Mouse (Mus musculus) layer of hippocampus, adult 9-10 months (tissue): ENCODE data around the gene Nudc.

Experiments
- DNase-seq: peaks from one replicate; pipeline ENCODE4 v3.0.0; 2022; ENCODE audit warnings: low spot score

The Nudc gene

GRCm38 (mm10) chr4:133489489-133490245, 56.1 kb downstream of the Nudc start:
- DNase-seq: no peak

- DNase-seq: no peak
Observed at GRCm38 (mm10) chr4:133488619-133489392, 57.0 kb downstream of the Nudc start.

- DNase-seq: no peak
Observed at GRCm38 (mm10) chr4:133486673-133487357, 59.0 kb downstream of the Nudc start.

- DNase-seq: no peak
Observed at GRCm38 (mm10) chr4:133485691-133486425, 59.9 kb downstream of the Nudc start.

GRCm38 (mm10) chr4:133484266-133485025, 61.4 kb downstream of the Nudc start:
- DNase-seq: no peak
